Mouse (Mus musculus): ENCODE data around the gene Prss30.

Gene Prss30

DNA sequence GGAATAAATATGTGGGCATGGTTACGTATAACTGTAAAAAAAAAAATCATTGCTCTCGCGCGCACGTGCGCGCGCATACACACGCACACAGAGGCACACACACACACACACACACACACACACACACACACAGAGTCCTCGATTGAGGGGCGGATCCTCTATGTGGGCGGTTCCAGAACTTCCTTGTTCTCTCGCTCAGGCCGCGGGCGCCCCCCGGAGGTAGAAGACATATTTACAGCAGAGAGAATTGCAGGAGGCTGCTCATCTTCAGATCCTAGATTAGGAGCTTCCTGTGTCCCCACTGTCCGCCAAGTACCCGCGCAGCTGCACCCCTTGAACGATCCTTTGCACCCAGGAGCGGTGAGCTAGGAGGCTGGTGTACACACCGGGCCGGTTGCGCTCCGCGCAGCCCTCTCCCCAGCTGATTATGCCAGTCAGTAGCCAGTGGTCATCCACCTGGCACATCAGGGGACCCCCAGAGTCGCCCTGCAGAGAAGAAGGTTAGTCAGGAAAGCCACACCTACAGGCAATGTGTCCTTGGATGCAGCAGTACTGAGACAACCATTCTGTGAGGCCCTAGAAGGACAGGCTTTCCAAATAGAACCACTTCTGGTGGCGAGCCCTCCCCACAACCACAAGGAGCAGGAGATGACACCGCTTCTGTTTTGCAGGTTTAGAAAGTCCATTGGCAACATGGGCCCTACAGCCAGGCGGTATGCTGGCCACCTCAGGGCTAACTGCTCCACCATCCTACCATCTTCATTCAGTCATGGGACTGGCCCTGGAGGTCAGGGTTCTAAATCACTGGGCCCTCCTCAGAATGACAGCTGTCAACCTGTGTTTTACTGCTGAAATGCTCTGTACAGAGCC, 13.4 kb upstream of the Prss30 start:
- in situ Hi-C loops (cut with MboI; ENCODE audit: low pct_unique_long_range_greater_than_20kb in 1 of 2, low sequenced_read_pairs in 2 of 2, unreplicated experiment in 1 of 2), result no loop called here

DNA sequence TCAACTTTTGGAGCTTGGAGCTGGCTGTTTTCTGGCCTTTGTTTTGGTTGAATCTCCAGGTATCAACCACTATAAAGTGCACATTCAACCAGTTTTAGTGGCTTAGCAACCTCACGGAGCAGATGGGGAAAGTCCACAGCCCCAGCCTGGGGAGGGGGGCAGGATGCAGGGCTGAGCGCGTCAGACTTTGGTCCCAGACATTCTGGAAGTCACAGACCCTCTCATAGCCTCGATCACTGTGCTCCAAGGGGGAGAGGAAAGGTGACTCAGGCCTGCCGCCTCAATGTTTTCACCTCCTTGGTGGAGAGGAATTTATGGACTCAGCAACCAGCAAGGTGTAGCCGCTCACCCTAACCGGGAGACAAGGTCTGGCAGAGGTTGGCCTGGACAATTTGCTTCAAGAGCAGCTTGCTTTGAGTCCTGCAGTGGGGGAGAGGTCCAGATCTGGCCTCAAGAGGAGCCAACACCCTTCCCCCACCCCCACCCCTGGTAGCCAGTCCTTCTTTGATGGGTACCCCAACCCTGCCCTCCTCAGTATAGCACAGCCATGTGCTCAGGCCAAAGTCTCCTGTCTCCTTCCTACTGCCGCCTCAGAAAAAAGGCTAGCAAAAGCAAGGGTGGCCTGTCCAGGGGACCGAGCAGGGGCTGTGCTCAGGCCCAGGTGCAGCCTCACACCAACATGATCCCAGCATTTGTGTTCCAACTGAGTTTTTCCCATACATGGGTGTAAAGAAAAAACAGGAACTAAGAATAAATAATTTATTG, 12.6 kb upstream of the Prss30 start:
- in situ Hi-C loops (cut with MboI; ENCODE audit: low pct_unique_long_range_greater_than_20kb in 1 of 2, low sequenced_read_pairs in 2 of 2, unreplicated experiment in 1 of 2), result no loop called here

DNA sequence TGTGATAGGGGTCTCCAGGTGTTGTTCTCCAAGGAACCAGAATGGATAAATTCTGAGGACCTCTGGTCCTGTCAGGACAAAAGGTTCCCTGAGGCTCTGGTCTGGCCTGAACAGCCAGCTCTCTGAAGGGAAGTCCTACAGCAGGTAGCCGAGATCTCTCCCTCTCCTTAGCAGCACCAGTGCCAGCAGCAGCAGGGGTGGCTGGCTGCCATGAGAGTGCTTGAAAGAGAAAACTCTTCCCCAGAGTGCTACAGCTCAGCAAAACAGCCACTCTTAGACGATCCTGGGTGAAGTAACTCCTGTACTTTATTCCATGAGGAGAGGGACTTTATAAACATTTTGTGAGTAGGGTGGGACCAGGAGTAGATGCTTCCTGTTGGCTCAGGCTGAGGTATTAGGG, 9.4 kb upstream of the Prss30 start:
- in situ Hi-C loops (cut with MboI; ENCODE audit: low pct_unique_long_range_greater_than_20kb in 1 of 2, low sequenced_read_pairs in 2 of 2, unreplicated experiment in 1 of 2), result no loop called here

DNA sequence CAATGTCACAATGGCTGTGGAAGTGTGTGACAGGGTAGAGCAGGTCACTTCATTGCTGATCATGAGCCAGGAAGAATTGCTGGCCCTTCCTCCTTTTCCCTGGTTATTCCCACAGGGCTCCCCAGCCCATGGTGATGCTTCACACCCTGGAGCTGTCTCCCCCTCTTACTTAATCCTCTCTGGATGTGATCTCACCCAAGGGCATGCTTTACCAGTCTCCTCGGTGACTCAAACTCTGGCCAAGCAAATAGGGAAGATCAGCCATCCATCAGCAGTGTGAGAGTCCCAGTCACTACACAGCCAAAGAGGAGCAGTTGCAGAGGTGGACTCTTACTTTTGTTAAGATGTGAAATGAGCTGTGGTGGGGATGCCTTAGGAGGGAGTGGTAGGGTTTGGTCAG, 4.6 kb upstream of the Prss30 start:
- in situ Hi-C loops (cut with MboI; ENCODE audit: low pct_unique_long_range_greater_than_20kb in 1 of 2, low sequenced_read_pairs in 2 of 2, unreplicated experiment in 1 of 2), result no loop called here

DNA sequence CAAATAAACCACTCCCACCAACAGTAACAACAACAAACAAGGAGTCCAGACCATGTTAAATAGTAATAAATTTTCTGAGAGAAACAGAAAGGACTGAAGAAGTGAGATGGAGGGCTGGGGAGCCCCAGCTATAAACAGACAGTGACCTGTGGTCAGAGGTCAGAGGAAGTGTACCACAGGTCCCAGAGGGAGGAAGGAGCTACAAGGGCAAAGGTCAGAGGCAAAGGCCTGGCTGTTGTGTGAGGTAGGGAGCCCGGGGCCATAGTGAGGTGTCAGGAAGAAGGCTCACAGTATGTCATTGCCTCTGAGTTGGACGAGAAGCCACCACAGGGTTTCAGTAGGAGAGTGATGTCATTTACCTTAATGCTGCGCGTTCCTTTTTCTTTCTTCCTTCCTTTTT, 2.5 kb upstream of the Prss30 start:
- in situ Hi-C loops (cut with MboI; ENCODE audit: low pct_unique_long_range_greater_than_20kb in 1 of 2, low sequenced_read_pairs in 2 of 2, unreplicated experiment in 1 of 2), result no loop called here

DNA sequence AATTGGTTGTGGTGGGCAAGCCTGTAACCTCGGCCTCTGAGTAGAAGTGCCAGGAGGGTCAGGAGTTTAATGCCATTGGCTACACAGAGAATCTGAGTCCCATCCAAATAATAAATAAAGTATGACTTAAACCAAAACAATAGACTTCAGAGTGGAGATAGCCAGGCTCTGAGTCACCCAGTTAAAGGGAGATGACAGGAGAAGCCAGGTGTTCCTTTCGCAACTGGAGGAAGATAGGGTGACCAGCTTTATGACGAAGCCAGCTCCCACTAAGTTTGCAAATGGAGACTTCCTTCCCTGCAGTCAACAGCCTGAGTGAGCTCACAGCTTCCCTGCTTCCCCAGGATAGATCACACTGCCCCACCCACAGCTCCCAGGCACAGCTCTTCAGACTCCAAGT, 895 bp downstream of the Prss30 start:
- in situ Hi-C loops (cut with MboI; ENCODE audit: low pct_unique_long_range_greater_than_20kb in 1 of 2, low sequenced_read_pairs in 2 of 2, unreplicated experiment in 1 of 2), result no loop called here

DNA sequence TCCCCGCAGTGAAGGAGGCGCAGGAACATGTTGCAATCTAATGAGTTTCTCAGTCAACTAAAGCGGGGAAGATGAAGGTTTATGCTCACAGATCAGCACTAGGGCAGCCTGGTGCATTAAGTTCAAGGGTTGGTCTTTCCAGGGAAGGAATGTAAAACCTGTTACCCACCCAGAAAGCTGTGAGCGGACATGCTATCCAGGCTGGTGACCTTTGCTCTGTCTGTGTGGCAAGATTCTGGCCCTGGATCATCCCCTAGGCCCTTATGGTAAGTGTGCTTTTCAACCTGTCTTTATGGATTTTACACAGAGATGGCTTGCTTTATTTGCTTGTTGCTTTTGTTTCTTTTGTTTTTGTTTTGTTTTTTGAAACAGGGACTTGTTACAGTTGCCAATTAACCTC, 3.7 kb downstream of the Prss30 start:
- in situ Hi-C loops (cut with MboI; ENCODE audit: low pct_unique_long_range_greater_than_20kb in 1 of 2, low sequenced_read_pairs in 2 of 2, unreplicated experiment in 1 of 2), result no loop called here

DNA sequence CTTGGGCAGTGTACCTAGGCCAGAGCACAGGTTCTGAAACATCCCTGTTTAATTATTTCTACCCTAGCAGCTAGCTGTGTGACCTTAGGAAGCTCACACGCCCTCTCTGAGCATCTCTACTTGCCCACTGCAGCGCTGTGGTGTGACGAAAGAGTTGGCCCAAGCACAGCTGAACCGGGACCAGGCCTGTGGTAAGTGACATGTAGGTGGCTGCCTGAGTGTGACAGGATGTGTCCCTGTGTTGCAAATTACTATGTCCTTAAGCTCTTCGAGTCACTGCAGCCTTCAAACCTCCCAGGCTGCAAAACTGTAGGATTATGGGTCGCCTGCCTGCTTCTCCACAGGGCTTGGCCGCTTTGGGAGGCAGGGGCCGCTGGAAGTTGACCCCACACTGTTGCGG, 9.1 kb downstream of the Prss30 start:
- in situ Hi-C loops (cut with MboI; ENCODE audit: low pct_unique_long_range_greater_than_20kb in 1 of 2, low sequenced_read_pairs in 2 of 2, unreplicated experiment in 1 of 2), result loop anchor here in 1 of 2 experiments (25.0 kb wide), 1 partner anchor 209 kb away; the partner anchor contains the start of gene Flywch1

DNA sequence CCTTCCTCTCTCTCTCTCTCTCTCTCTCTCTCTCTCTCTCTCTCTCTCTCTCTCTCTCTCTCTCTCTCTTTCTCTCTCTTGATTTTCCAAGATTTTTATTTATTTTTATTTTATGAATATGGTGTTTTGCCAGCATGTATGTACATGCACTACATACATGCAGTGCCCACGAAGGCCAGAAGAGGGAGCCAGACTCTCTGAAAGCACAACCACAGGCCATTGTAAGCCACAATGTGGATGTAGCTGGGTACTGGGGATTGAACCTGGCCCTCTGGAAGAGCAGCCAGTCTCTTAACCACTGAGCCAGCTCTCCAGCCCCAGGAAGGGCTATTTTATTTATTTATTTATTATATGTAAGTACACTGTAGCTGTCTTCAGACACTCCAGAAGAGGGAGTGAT, 11.1 kb downstream of the Prss30 start:
- in situ Hi-C loops (cut with MboI; ENCODE audit: low pct_unique_long_range_greater_than_20kb in 1 of 2, low sequenced_read_pairs in 2 of 2, unreplicated experiment in 1 of 2), result loop anchor here (10.0 to 25.0 kb wide), 2 partner anchors 194 to 207 kb away; partner anchors contain the start of gene Flywch1 (in 2 of the 2)

DNA sequence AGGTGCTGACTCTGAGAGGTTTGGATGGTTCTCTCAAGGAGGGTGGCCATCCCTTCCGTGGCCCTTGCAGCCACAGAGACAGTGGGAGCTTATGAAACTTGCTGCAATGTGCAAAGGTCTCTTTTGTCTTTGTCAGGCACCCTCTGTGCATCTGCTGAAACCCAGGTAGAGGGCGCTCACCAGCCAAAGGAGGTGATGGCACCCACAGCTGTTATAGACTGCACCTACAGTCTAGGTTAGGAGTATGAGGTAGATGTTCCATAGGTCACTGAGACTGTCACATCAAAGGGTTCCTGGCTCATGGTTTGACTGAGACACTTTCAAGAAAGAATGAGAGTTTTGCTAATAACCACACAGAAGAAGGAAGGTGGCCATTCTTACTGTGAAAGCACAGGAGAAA, 11.6 kb downstream of the Prss30 start:
- in situ Hi-C loops (cut with MboI; ENCODE audit: low pct_unique_long_range_greater_than_20kb in 1 of 2, low sequenced_read_pairs in 2 of 2, unreplicated experiment in 1 of 2), result loop anchor here (10.0 to 25.0 kb wide), 2 partner anchors 194 to 206 kb away; partner anchors contain the start of gene Flywch1 (in 2 of the 2)

DNA sequence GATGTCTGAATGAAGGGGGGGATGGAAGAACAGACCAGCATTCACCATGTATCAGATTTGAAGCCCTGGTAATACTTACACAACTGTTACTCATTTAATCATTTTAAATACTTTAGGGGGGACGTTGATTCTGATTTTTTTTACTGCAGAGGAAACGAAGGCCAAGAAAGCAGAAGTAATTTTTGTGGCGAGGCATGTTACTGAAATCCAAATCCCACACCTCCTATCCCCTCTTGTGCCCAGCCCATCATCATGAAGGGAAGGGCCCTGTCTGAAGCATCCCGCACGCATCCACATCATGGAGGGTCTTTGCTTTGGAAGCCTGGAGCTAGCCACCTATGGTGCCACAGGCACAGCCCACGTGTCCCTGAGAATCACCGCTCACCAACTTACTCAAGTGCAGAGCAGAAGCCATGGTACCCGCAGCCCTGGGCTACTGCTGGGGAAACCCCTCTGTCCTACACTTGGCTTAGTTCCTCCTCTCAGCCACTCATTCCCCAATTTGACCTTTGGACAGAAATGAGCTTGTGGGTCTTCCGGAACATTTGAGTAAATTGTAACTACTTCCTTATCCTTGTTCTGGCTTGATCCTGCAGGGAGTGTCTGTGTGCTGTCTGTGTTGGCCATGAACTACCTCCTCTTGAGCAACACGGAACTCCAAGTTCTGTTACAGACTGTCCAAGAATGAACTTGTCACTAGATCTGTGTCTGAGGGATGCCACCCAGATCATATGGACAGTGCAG, 13.5 kb downstream of the Prss30 start:
- in situ Hi-C loops (cut with MboI; ENCODE audit: low pct_unique_long_range_greater_than_20kb in 1 of 2, low sequenced_read_pairs in 2 of 2, unreplicated experiment in 1 of 2), result loop anchor here (10.0 to 25.0 kb wide), 2 partner anchors 192 to 205 kb away; partner anchors contain the start of gene Flywch1 (in 2 of the 2)

DNA sequence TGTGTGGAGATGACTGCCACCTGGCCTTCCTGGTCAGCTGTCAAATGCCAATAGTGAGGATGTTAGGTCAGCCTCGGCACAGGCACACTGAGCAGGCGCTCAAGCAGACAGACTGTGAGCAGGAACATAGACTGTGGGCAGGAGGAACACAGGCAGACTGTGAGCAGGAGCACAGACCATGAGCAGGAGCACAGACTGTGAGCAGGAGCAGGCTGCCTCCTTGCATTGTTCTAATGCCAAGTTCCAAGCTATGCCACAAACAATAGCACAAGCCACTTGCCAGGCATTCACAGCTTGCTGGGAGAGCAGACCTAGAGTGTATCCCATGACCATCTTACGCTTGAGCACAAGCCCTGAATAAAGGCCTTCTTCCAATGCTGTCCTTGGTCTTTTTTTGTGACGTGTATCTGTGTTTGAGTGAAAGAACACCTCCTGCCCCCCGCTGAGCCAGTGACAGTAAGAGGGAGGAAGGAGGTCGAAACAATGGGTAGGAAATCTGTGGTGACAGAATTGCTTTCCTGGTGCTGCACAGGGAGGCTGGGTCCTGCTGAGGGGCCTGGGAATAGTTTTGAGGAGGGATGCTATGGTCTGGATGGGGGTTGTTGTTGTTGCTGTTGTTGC, 14.5 kb downstream of the Prss30 start:
- in situ Hi-C loops (cut with MboI; ENCODE audit: low pct_unique_long_range_greater_than_20kb in 1 of 2, low sequenced_read_pairs in 2 of 2, unreplicated experiment in 1 of 2), result loop anchor here (10.0 to 25.0 kb wide), 2 partner anchors 191 to 204 kb away; partner anchors contain the start of gene Flywch1 (in 2 of the 2)

DNA sequence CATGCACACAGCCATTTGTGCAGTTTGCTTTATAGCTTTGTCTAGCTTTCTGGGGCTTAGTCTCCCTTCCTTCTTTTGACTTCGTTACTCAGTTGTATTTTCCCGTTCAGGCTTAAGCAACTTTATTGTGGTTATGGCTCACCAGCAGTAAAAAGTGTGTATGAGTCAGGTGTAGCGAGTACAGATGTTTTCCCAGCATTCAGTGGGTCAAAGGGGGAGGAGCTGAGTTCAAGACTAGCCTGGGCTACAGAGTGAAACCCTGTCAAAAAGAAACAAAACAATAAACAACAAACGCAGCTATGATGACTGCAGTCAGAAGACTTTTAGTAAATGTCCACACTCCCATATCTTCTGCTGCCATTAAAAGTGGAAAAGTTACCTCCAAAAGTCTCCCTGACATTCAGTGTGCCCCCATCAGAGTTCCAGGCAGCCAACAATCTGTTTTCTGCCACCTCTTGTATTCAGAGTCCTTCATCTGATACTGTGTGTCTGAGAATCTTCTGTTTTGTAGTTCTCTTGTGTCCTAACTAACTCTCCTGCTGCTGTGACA, 18.7 kb downstream of the Prss30 start:
- in situ Hi-C loops (cut with MboI; ENCODE audit: low pct_unique_long_range_greater_than_20kb in 1 of 2, low sequenced_read_pairs in 2 of 2, unreplicated experiment in 1 of 2), result loop anchor here (5.0 to 25.0 kb wide), 3 partner anchors 104 to 199 kb away; partner anchors contain the start of gene Flywch1 (in 2 of the 2)

DNA sequence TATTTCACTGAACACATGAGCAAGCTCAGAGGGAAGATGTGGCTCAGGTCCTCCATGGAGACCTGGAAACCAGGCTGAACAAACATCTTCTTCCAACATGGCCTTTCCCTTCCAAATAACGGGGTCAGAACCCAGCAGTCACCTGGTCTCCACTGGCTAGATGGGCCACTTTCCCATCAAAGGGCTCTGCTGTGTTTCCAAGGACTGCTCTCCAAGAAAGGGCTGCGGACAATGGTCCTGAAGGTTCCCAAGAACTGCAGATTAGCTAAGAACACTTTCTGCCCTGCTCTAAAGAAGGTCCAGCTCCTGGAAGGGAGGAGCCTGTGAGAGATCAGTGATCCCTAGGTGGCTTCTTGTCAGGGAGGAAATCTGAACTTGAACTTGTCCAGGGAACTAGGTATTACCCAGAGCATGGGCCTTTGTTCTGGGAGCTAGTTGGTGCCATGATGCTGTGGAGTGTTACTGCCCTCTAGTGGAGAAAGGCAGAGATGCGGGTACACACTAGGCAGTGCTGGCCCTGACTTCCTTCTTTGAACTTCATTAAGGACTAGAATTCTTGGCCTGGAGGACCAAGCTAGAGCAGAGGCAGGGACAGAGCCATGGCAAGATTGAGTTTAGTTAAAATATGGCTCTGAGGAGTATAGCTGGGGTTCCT, 20.2 kb downstream of the Prss30 start:
- in situ Hi-C loops (cut with MboI; ENCODE audit: low pct_unique_long_range_greater_than_20kb in 1 of 2, low sequenced_read_pairs in 2 of 2, unreplicated experiment in 1 of 2), result loop anchor here (5.0 to 25.0 kb wide), 3 partner anchors 103 to 198 kb away; partner anchors contain the start of gene Flywch1 (in 2 of the 2)

DNA sequence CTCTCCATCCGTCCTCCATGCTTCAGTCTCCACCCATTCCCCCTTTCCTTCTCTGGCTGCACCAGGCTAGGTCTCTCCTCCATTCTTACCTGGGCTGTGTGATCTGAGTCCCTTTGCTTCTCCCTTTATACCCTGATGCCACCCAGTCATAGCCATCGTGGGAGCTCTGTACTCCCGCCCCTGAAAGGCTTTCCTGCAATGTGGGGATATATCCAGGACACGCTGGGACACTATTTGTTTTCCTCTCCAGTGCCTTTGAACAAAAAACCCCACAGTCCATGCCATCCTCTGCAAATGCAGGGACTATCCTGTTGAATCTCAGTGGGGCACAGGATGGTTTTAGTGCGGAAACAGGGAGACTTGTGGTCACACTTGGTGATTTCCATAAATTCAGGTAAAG, 25.2 kb downstream of the Prss30 start, which contains the start of gene Sbpl:
TSS of gene Sbpl (minus strand) at position 101 of the 400 bp plus-strand sequence.
- in situ Hi-C loops (cut with MboI; ENCODE audit: low pct_unique_long_range_greater_than_20kb in 1 of 2, low sequenced_read_pairs in 2 of 2, unreplicated experiment in 1 of 2), result loop anchor here (5.0 to 25.0 kb wide), 2 partner anchors 98 to 193 kb away; partner anchors contain the start of gene Flywch1 (in 1 of the 2)

DNA sequence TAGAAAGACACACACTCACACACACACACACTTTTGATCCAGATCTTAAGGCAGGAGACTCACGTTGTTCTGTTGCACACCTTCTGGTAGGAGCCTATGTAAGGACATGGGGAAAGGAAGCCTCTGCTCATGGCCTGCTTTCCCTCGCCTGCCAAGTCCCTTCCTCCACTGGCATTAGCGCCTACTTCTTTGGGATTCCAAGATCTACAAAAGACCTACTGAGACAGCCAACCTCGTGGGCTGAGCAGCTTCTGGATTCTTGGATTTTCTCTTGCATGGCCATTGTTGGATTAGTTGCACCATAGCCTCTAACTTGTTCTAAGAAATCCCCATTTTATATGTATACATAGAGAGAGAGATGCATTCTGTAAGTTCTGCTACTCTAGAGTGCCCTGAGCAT, 29.5 kb downstream of the Prss30 start:
- in situ Hi-C loops (cut with MboI; ENCODE audit: low pct_unique_long_range_greater_than_20kb in 1 of 2, low sequenced_read_pairs in 2 of 2, unreplicated experiment in 1 of 2), result loop anchor here in 1 of 2 experiments (25.0 kb wide), 1 partner anchor 189 kb away; the partner anchor contains the start of gene Flywch1

DNA sequence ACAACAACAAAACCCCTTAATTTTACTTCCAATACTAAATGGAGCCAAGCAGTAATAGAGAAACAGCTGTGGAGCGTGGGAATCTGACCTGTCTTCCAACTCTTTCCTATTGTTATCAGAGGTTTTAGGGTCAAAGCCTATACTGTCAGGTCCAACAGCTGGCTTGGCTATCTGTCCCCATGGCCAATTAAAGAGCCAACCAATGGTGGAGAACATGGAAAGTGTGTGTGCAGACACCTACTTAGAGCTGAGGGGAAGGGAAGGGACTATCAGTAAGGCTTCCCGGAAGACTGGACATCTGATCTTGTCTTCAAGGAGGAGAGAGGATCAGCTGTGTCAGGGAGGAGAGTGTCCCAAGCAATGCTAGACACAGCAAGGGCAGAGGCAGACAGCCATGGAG, 31.3 kb downstream of the Prss30 start:
- in situ Hi-C loops (cut with MboI; ENCODE audit: low pct_unique_long_range_greater_than_20kb in 1 of 2, low sequenced_read_pairs in 2 of 2, unreplicated experiment in 1 of 2), result no loop called here
